Mouse (Mus musculus) CD4-positive naive resting alpha-beta T cell, adult 76 days (primary cell): Measurements from ENCODE around the gene Kdm7a. TPM values are rescaled to one million over a fixed set of nuclear protein-coding genes. Genes with fewer than 3 reads are reported as not detected.

Source experiments
- total RNA-seq: library from RNA; stranded (reverse); gene quantifications from one replicate; pipeline ENCODE4 v1.2.4, GENCODE M21; 2023

The Kdm7a gene
- 92.9 TPM for total RNA-seq

DNA sequence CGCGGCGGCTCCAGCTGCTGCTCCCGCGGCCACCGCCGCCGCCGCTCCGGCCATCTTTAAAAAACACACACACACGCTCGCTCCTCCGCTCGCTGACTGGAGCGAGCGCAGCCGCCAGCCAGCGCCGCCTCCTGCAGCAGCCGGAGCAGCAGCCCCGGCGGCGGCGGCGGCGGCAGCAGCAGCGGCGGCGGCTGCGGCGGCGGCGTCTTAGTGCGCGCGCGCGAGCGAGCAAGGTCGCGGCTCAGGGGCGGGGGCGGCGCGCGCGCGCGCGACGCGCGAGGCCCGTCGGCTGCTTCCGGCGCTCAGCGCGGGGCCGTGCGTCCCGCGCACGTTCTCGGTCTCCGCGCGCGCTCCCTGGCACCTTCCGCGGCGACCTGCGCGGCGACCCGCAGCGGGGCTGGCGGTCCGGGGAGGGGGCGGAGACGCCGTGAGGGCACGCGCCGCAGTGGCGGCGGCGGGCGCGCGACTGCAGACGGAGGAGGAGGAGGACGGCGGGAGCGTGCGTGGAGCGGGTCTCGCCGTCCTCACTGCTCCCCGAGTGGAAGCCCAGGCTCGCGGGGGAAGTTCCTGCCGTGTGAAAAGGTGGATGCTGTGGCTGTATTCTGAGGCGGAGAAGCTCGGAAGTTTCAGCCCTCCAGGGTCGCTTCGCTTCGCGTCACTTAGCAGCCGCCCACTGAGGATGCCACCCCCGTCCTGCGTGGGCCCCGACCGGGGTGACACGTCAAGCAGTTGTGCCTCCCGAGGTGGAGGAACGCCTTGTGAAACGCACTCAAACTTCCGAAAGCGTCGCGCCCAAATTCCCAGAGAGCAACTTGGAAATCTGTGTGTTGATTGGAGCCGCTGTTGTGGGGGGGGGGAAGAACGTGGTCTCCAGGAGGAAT is at the start of gene Kdm7a:
Gene Kdm7a (minus strand): TSS at position 209 of the 881 bp plus-strand sequence.

GRCm38 (mm10) chr6:39117584-39118455 is 88.8 kb downstream of the Kdm7a start, which contains the start of gene Parp12:
Gene Parp12 (minus strand): TSS chr6:39118349.

Other genes with a start within 250 kb of the Kdm7a start
- gene Parp12, start 88.4 kb downstream of the Kdm7a start, total RNA-seq = 5.6 TPM
- 80.9 TPM for gene Slc37a3, start 170.9 kb upstream of the Kdm7a start, total RNA-seq
- gene Rab19, start 174.4 kb upstream of the Kdm7a start, total RNA-seq = 6.3 TPM
- 128 TPM for gene Mkrn1, start 213.7 kb upstream of the Kdm7a start, total RNA-seq